Mouse (Mus musculus) cortical plate, adult 2 months (tissue): ENCODE data around the gene Prickle1.

Experiments used
- CTCF ChIP-seq: fragments of 200-500 bp; IDR thresholded peaks from 2 replicates; pipeline ENCODE4 v1.5.1; 2011; ENCODE audit warnings: mild to moderate bottlenecking, control low read depth, low read length; ENCODE audit not compliant: insufficient read depth; ENCODE audit errors: extremely low read depth
- POLR2A ChIP-seq: fragments of 200-500 bp; IDR thresholded peaks from 2 replicates; pipeline ENCODE4 v1.6.1; 2011; ENCODE audit warnings: mild to moderate bottlenecking, low read length, control low read depth; ENCODE audit not compliant: insufficient read depth; ENCODE audit errors: extremely low read depth

DNA sequence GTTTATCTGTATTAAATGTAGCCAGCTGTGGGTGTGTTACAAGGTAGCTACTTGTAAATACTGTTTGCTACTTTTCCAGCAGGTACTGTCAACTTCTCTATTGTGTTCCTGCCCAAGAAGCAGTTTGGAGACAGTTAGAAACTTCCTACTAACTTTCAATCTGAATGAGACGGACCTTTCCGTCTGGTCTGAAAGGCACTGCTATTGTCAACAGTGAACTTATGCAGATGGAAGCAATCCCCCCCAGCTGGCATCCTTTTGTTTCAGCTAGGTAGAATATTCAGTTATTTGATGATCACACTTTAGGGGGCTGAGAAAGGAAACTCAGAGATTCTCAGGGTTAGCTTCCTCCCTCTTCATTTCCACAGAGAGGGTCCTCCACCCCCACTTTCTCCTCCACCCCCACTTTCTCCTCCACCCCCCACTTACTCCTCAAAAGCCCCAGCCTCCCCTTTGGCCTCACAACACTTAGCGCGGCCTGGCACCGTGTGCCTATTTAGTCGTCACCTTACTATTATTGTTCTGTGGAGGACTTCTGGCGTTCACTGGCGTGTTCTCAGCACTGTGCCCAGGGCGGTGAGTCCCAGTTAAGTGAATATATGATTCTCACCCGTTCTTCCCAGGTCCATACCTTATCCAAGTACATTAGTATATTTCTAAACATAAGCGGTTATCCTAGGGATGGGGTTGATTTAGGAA is 74.5 kb downstream of the Prickle1 start:
- no peak for TF ChIP-seq CTCF
- no peak for TF ChIP-seq POLR2A
